Mouse (Mus musculus) gastrocnemius, adult 2 months (tissue): ENCODE results near the gene Nes. TPM values are rescaled to one million over a fixed set of nuclear protein-coding genes. Genes with fewer than 3 reads are reported as not detected.

Experiments used
- DNase-seq: peaks from one replicate; pipeline ENCODE4 v3.0.0; 2022
- H3K27ac ChIP-seq: fragments of 200-600 bp; 2 replicates; pipeline ENCODE4 v1.8.1; 2022; ENCODE audit warnings: mild to moderate bottlenecking
- H3K4me3 ChIP-seq: fragments of 200-600 bp; 2 replicates; pipeline ENCODE4 v1.8.1; 2022; ENCODE audit warnings: mild to moderate bottlenecking, moderate library complexity
- CTCF ChIP-seq: fragments of 200-600 bp; IDR thresholded peaks from 2 replicates; pipeline ENCODE4 v1.8.1; 2022; ENCODE audit warnings: antibody characterized with exemption, mild to moderate bottlenecking, moderate library complexity
- intact Hi-C: fragments of 180-260 bp; cut with DNase I; formaldehyde crosslinking; loops from one replicate; pipeline ENCODE4 v1.15.1; 2025
- total RNA-seq, 2 experiments: library from RNA; stranded (reverse); gene quantifications; 2 replicates each; pipeline ENCODE4 v1.2.3; 2021

Nes gene
- total RNA-seq, 2 experiments from 2014 or later: 9.1 to 17.2 TPM

GRCm38 (mm10) chr3:87944838-87945600, 25.9 kb upstream of the Nes start:
- peak; percentile 54 for DNase-seq
- intact Hi-C loops: no loop called here
- no peak for TF ChIP-seq CTCF
- H3K4me3 ChIP-seq: no peak overlapping the region
- H3K27ac ChIP-seq: peak overlapping the region; percentile 31; the same call in 1 of the 2 replicates

GRCm38 (mm10) chr3:87945781-87946540, 24.9 kb upstream of the Nes start:
- DNase-seq: no peak
- H3K4me3 ChIP-seq: no peak overlapping the region
- TF ChIP-seq CTCF: no peak
- H3K27ac ChIP-seq: 0 out of 2 replicates have a peak overlapping the region, but pooled peaks have one; percentile 8
- intact Hi-C loops: no loop called here

- TF ChIP-seq CTCF: no peak
- Histone ChIP-seq H3K27ac (no peak overlapping the region), H3K4me3 (no peak overlapping the region)
- DNase-seq: no peak
- intact Hi-C loops: no loop called here
Observed at GRCm38 (mm10) chr3:87946541-87946860, 24.4 kb upstream of the Nes start.

- TF ChIP-seq CTCF: no peak
- intact Hi-C loops: no loop called here
- no peak overlapping the region for H3K27ac ChIP-seq
- peak overlapping the region; percentile 47 for H3K4me3 ChIP-seq
- DNase-seq: no peak
Observed at GRCm38 (mm10) chr3:87947056-87947810, 23.6 kb upstream of the Nes start.

- no peak for TF ChIP-seq CTCF
- intact Hi-C loops: no loop called here
- Histone ChIP-seq H3K27ac (no peak overlapping the region), H3K4me3 (peak overlapping the region; percentile 47)
- DNase-seq: no peak
Observed at GRCm38 (mm10) chr3:87947811-87948199, 23.1 kb upstream of the Nes start.

- TF ChIP-seq CTCF: no peak
- Histone ChIP-seq H3K4me3 (peak within 1 kb of the TSS; percentile 47), H3K27ac (no peak within 1 kb of the TSS)
- DNase-seq: no peak
- intact Hi-C loops: no loop called here
Observed at GRCm38 (mm10) chr3:87948378-87949265, 22.3 kb upstream of the Nes start, which contains the start of gene Crabp2. Crabp2 (plus strand) TSS chr3:87948666.

- no peak for DNase-seq
- TF ChIP-seq CTCF: no peak
- intact Hi-C loops: no loop called here
- no peak overlapping the region for H3K27ac ChIP-seq
- no peak overlapping the region for H3K4me3 ChIP-seq
Observed at GRCm38 (mm10) chr3:87949266-87949954, 21.5 kb upstream of the Nes start.

GRCm38 (mm10) chr3:87949955-87950515, 20.8 kb upstream of the Nes start:
- Histone ChIP-seq H3K27ac (no peak overlapping the region), H3K4me3 (no peak overlapping the region)
- no peak for DNase-seq
- TF ChIP-seq CTCF: no peak
- intact Hi-C loops: no loop called here

GRCm38 (mm10) chr3:87951946-87952345, 18.9 kb upstream of the Nes start:
- no peak for TF ChIP-seq CTCF
- no peak overlapping the region for H3K27ac ChIP-seq
- DNase-seq: no peak
- H3K4me3 ChIP-seq: no peak overlapping the region
- intact Hi-C loops: no loop called here

GRCm38 (mm10) chr3:87952440-87952839, 18.4 kb upstream of the Nes start:
- DNase-seq: no peak
- intact Hi-C loops: no loop called here
- H3K27ac ChIP-seq: no peak overlapping the region
- H3K4me3 ChIP-seq: no peak overlapping the region
- TF ChIP-seq CTCF: no peak

- DNase-seq: no peak
- intact Hi-C loops: no loop called here
- Histone ChIP-seq H3K27ac (no peak overlapping the region), H3K4me3 (no peak overlapping the region)
- no peak for TF ChIP-seq CTCF
Observed at GRCm38 (mm10) chr3:87958056-87958455, 12.8 kb upstream of the Nes start.
